Mouse (Mus musculus) spleen, adult 2 months (tissue): ENCODE measurements around the gene Adora1.

Experiments used
- CTCF ChIP-seq: fragments of 200-500 bp; IDR thresholded peaks from 2 replicates; pipeline ENCODE4 v1.5.1; 2011; ENCODE audit warnings: mild to moderate bottlenecking, inconsistent platforms; ENCODE audit not compliant: insufficient read depth, insufficient read length, insufficient replicate concordance; ENCODE audit errors: extremely low read depth
- POLR2A ChIP-seq: fragments of 200-500 bp; IDR thresholded peaks from 2 replicates; pipeline ENCODE4 v1.6.1; 2011; ENCODE audit warnings: low read depth, low read length, inconsistent platforms

DNA sequence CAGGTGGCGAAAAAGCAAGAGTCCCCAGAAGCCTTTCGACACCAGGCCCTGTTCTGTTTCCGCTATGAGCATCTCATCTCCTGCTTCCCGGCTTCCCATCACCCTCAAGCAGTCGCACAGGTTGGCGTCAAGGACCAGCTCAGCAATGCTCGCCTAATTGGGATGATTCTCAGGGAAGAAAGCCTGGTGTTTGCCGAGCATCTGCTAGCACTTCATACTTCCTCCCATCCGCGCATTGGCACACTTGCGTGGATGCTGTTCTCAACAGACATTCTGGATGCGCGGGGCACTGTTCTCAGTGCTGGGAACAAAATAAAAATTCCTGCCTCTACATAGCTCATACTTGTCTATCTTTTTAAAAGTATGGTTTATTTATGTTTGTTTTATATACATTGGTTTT lies 31.0 kb downstream of the Adora1 start:
- TF ChIP-seq CTCF (no peak), POLR2A (no peak)
